Mouse (Mus musculus) liver, embryonic 14.5 days (tissue): ENCODE results near the gene Rel. TPM values are rescaled to one million over a fixed set of nuclear protein-coding genes. Genes with fewer than 3 reads are reported as not detected.

Source experiments
- ATAC-seq: fragments of 200-750 bp; cut with Nextera tagmentation; 2 replicates; pipeline ENCODE4 v1.8.0; 2017; ENCODE audit warnings: moderate number of reproducible peaks, mild to moderate bottlenecking, moderate library complexity; ENCODE audit not compliant: insufficient read depth
- DNase-seq, 3 experiments: peaks; one replicate each; pipeline ENCODE4 v3.0.0-alpha.2; 2012 to 2013; ENCODE audit warnings: low read depth in 3 of 3, low spot score in 3 of 3
- H3K27ac ChIP-seq: fragments of 300-500 bp; sonication (generic); 2 replicates; pipeline ENCODE4 v1.5.1; 2014; ENCODE audit warnings: moderate library complexity, mild to moderate bottlenecking, control low read depth, inconsistent platforms
- H3K27me3 ChIP-seq: fragments of 300-500 bp; sonication (generic); 2 replicates; pipeline ENCODE4 v1.6.1; 2014; ENCODE audit warnings: mild to moderate bottlenecking, low read length, moderate library complexity; ENCODE audit not compliant: control insufficient read depth, insufficient read depth
- H3K36me3 ChIP-seq: fragments of 300-500 bp; sonication (generic); replicated peaks from 2 replicates; pipeline ENCODE4 v1.6.1; 2014; ENCODE audit warnings: low read depth; ENCODE audit not compliant: control insufficient read depth, insufficient read depth
- H3K4me1 ChIP-seq, 2 experiments: fragments of 200-500 bp in 1 of 2; fragments of 300-500 bp in 1 of 2; sonication (generic) in 1 of 2; replicated peaks; 2 replicates each; pipeline ENCODE4 v1.6.1; 2012 to 2014; ENCODE audit warnings: antibody characterized with exemption in 1 of 2, inconsistent platforms in 1 of 2, low read length in 1 of 2; ENCODE audit not compliant: control insufficient read depth in 2 of 2, insufficient read depth in 2 of 2
- H3K4me2 ChIP-seq: fragments of 300-500 bp; sonication (generic); 2 replicates; pipeline ENCODE4 v1.6.1; 2014; ENCODE audit warnings: low read depth, mild to moderate bottlenecking, control low read depth, moderate library complexity
- H3K4me3 ChIP-seq, 2 experiments: fragments of 200-500 bp in 1 of 2; fragments of 300-500 bp in 1 of 2; sonication (generic) in 1 of 2; 2 replicates each; pipeline ENCODE4 v1.5.1; 2012 to 2014; ENCODE audit warnings: low read depth in 2 of 2, low read length in 2 of 2, mild to moderate bottlenecking in 2 of 2, control low read depth in 1 of 2, inconsistent platforms in 1 of 2, moderate library complexity in 1 of 2; ENCODE audit not compliant: insufficient read depth in 1 of 2
- H3K9ac ChIP-seq: fragments of 300-500 bp; sonication (generic); replicated peaks from 2 replicates; pipeline ENCODE4 v1.6.1; 2014; ENCODE audit warnings: mild to moderate bottlenecking, control low read depth, moderate library complexity
- H3K9me3 ChIP-seq: fragments of 300-500 bp; sonication (generic); 2 replicates; pipeline ENCODE4 v1.6.1; 2016; ENCODE audit warnings: low read length, mixed read lengths; ENCODE audit not compliant: control insufficient read depth
- CTCF ChIP-seq: IDR thresholded peaks from 2 replicates; pipeline ENCODE4 v1.5.1; 2016; ENCODE audit warnings: antibody characterized with exemption, low read depth, control low read depth
- EP300 ChIP-seq: IDR thresholded peaks from 2 replicates; pipeline ENCODE4 v1.6.1; 2016; ENCODE audit warnings: antibody characterized with exemption, low read depth
- WGBS: fragments of 180-500 bp; shearing (Covaris S2); extraction: QIAGEN DNeasy Blood & Tissue Kit; methylation state at CpG from one replicate; pipeline ENCODE4 v1.1.7; 2014; ENCODE audit not compliant: insufficient replicate concordance; 5-methylcytosine and 5-hydroxymethylcytosine counted together
- polyA plus RNA-seq, 2 experiments: library from polyadenylated mRNA; depleted of rRNA in 1 of 2; stranded (reverse) in 1 of 2; unstranded in 1 of 2; fragments of >200 nt; fragmentation: Nextera tagmentation in 1 of 2; extraction: Ambion mirVana in 1 of 2; gene quantifications; 2 replicates each; pipeline versions ENCODE4 v1.2.1 to v1.2.3; 2012 to 2014

The Rel gene
- polyA plus RNA-seq, 2 experiments = 0.37 to 0.52 TPM

GRCm38 (mm10) chr11:23746102-23746501, 24.7 kb downstream of the Rel start:
- Histone ChIP-seq H3K4me2 (no peak overlapping the region), H3K4me1 (peaks cover 0 to 3% of the 10 kb centered on the region in 2 experiments; a peak in 1 of 4 replicates), H3K9me3 (no peaks in the 10 kb centered on the region), H3K4me3 (no peak overlapping the region), H3K27ac (no peak overlapping the region), H3K9ac (no peak overlapping the region), H3K36me3 (no peaks in the 10 kb centered on the region), H3K27me3 (no peaks in the 10 kb centered on the region)
- 63% methylated on average over 4 of the region's 4 CpGs for WGBS
- TF ChIP-seq CTCF (no peak), EP300 (no peak)
- ATAC-seq = no peak
- no peak for DNase-seq

- Histone ChIP-seq H3K9ac (no peak overlapping the region), H3K4me3 (no peak overlapping the region), H3K36me3 (no peaks in the 10 kb centered on the region), H3K4me1 (peaks cover 0 to 5% of the 10 kb centered on the region in 2 experiments; a peak in 1 of 4 replicates), H3K27me3 (no peaks in the 10 kb centered on the region), H3K4me2 (no peak overlapping the region), H3K9me3 (no peaks in the 10 kb centered on the region), H3K27ac (no peak overlapping the region)
- TF ChIP-seq EP300 (no peak), CTCF (no peak)
- ATAC-seq = no peak
- DNase-seq = no peak
- 62% methylated on average over 3 of the region's 3 CpGs for WGBS
Measured at GRCm38 (mm10) chr11:23744352-23744751, 26.4 kb downstream of the Rel start.

- TF ChIP-seq EP300 = no peak
- TF ChIP-seq CTCF = no peak
- no peak for ATAC-seq
Measured at GRCm38 (mm10) chr11:23741386-23741785, 29.4 kb downstream of the Rel start.

DNA sequence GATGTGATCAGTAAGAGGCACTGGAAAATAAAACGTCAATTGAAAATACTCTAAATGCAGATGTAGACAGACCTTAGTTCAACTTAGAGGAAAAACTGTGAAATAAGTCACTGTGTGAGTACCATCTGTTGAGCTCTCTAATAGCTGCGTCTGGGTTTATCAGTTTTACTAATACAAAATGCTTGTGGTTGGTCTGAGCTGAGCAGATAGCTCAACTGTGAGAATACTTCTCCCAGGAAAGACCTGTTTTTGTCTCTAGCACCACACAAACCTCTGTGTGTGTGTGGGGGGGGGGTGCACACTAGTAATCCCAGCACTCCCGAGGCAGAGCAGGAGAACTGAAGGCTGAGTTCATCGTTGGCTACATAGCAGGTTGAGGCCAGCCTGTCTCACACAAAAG, 29.9 kb downstream of the Rel start:
- no peak overlapping the region for H3K4me2 ChIP-seq
- H3K36me3 ChIP-seq = no peaks in the 10 kb centered on the region
- peaks cover 0 to 5% of the 10 kb centered on the region in 2 experiments; a peak in 1 of 4 replicates for H3K4me1 ChIP-seq
- no peaks in the 10 kb centered on the region for H3K27me3 ChIP-seq
- H3K27ac ChIP-seq = no peak overlapping the region
- peak; percentile 52; the same call in 1 of the 2 replicates for TF ChIP-seq EP300
- TF ChIP-seq CTCF = no peak
- ATAC-seq (peak; percentile 48; the same call in 1 of the 2 replicates), DNase-seq (no peak)
- H3K9me3 ChIP-seq = no peaks in the 10 kb centered on the region
- WGBS = 27% methylated on average over 4 of the region's 4 CpGs
- no peak overlapping the region for H3K4me3 ChIP-seq
- no peak overlapping the region for H3K9ac ChIP-seq

More at GRCm38 (mm10) chr11:23741386-23741785, 29.4 kb downstream of the Rel start:
- Histone ChIP-seq H3K36me3 (no peaks in the 10 kb centered on the region), H3K27me3 (no peaks in the 10 kb centered on the region), H3K4me3 (no peak overlapping the region), H3K9ac (no peak overlapping the region), H3K4me1 (peaks cover 0 to 5% of the 10 kb centered on the region in 2 experiments; a peak in 1 of 4 replicates), H3K9me3 (no peaks in the 10 kb centered on the region), H3K27ac (no peak overlapping the region), H3K4me2 (no peak overlapping the region)
- WGBS = 72% methylated on average over 7 of the region's 7 CpGs
- DNase-seq = no peak

DNA sequence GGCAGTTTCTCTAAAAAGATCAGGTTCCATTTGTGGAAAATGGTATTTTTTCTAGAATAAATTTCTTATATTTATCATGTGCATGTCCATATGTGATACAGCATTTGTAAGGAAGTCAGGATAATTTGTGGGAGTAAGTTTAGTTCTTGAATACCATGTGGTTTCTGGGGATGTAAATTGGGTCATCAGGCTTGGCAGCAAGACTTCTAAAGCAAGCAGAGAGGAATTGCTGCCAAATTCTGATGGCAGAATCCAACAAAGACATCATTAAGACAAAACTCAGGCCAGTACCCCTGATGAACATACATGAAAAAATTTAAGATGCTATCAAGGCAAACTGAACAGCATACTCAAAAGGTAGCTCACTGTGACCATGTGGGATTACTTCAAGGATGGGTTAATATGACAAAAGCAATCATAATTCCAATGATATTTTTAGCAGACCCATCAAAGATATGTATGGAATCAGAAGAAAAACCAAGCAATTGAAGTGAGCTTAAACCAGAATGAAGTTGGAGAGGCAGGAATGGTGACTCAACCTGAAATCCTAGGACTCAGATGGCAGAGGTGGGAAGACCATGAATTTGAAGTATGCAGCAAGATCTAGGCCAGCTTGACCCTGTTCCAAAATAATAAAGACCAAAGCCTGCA, 34.8 kb downstream of the Rel start:
- TF ChIP-seq EP300 (no peak), CTCF (no peak)
- H3K27me3 ChIP-seq = no peaks in the 10 kb centered on the region
- no peaks in the 10 kb centered on the region for H3K9me3 ChIP-seq
- H3K4me1 ChIP-seq = peaks cover 0 to under 1% of the 10 kb centered on the region in 2 experiments; a peak in 1 of 4 replicates
- no peak overlapping the region for H3K9ac ChIP-seq
- DNase-seq (no peak), ATAC-seq (no peak)
- H3K27ac ChIP-seq = no peak overlapping the region
- no peak overlapping the region for H3K4me3 ChIP-seq
- no peak overlapping the region for H3K4me2 ChIP-seq
- H3K36me3 ChIP-seq = no peaks in the 10 kb centered on the region
